Mouse (Mus musculus): ENCODE measurements around the gene Mdc1.

The Mdc1 gene

GRCm38 (mm10) chr17:35859371-35859770, 18.1 kb downstream of the Mdc1 start:
- no peak for DNase-seq (ENCODE audit: low read depth)

GRCm38 (mm10) chr17:35859835-35860234, 18.5 kb downstream of the Mdc1 start:
- no peak for DNase-seq (ENCODE audit: low read depth)

GRCm38 (mm10) chr17:35860831-35861197, 19.5 kb downstream of the Mdc1 start:
- no peak for DNase-seq (ENCODE audit: low read depth)

- DNase-seq (ENCODE audit: low read depth), result peak; percentile 78
Measured at GRCm38 (mm10) chr17:35861198-35861857, 20.0 kb downstream of the Mdc1 start, which contains the start of gene Nrm. Nrm (plus strand) TSS chr17:35861318.

GRCm38 (mm10) chr17:35864832-35865353, 23.6 kb downstream of the Mdc1 start:
- no peak for DNase-seq (ENCODE audit: low read depth)

GRCm38 (mm10) chr17:35865481-35866280, 24.4 kb downstream of the Mdc1 start, which contains the start of gene Ppp1r18:
Ppp1r18 (plus strand) TSS chr17:35865593.
- DNase-seq (ENCODE audit: low read depth), result no peak

GRCm38 (mm10) chr17:35866281-35866831, 25.0 kb downstream of the Mdc1 start:
- DNase-seq (ENCODE audit: low read depth), result no peak

GRCm38 (mm10) chr17:35866911-35867890, 25.9 kb downstream of the Mdc1 start:
- no peak for DNase-seq (ENCODE audit: low read depth)

- no peak for DNase-seq (ENCODE audit: low read depth)
Measured at GRCm38 (mm10) chr17:35868165-35868820, 27.0 kb downstream of the Mdc1 start.

GRCm38 (mm10) chr17:35868961-35869345, 27.6 kb downstream of the Mdc1 start:
- DNase-seq (ENCODE audit: low read depth), result no peak

- DNase-seq (ENCODE audit: low read depth), result no peak
Measured at GRCm38 (mm10) chr17:35869346-35870067, 28.2 kb downstream of the Mdc1 start.

GRCm38 (mm10) chr17:35870151-35870883, 29.0 kb downstream of the Mdc1 start:
- no peak for DNase-seq (ENCODE audit: low read depth)

GRCm38 (mm10) chr17:35870884-35871696, 29.8 kb downstream of the Mdc1 start:
- no peak for DNase-seq (ENCODE audit: low read depth)

- DNase-seq (ENCODE audit: low read depth), result no peak
Measured at GRCm38 (mm10) chr17:35873774-35874519, 32.6 kb downstream of the Mdc1 start.

- no peak for DNase-seq (ENCODE audit: low read depth)
Measured at GRCm38 (mm10) chr17:35874721-35875120, 33.4 kb downstream of the Mdc1 start.

GRCm38 (mm10) chr17:35879245-35880057, 38.1 kb downstream of the Mdc1 start, which contains the start of gene Dhx16:
Dhx16 (plus strand) TSS chr17:35879819.
- DNase-seq (ENCODE audit: low read depth), result peak; percentile 94

- DNase-seq (ENCODE audit: low read depth), result no peak
Measured at GRCm38 (mm10) chr17:35882924-35883323, 41.6 kb downstream of the Mdc1 start.

Data from fibroblast of lung, adult 2 months (primary cell).